Mouse (Mus musculus) midbrain, embryonic 14.5 days (tissue): Measurements from ENCODE around the gene Fcrl6. TPM values are rescaled to one million over a fixed set of nuclear protein-coding genes. Genes with fewer than 3 reads are reported as not detected.

Experiments
- polyA plus RNA-seq: library from polyadenylated mRNA; unstranded; fragments of >200 nt; fragmentation: Nextera tagmentation; extraction: Ambion mirVana; gene quantifications from 2 replicates; pipeline ENCODE4 v1.2.1, GENCODE M21; 2014

Fcrl6 gene
- polyA plus RNA-seq, 1 experiment from 2014 or later, result 0.14 TPM

Other genes starting within 250 kb of the Fcrl6 start
- 5.2 and 6.4 TPM in 2 replicates for gene Pigm, start 226.0 kb downstream of the Fcrl6 start, polyA plus RNA-seq
- gene Slamf9, start 127.2 kb downstream of the Fcrl6 start, polyA plus RNA-seq, result 0.32 TPM in 1 of 2 replicates, not detected in the other
- 49.6 and 52.6 TPM in 2 replicates for gene Igsf9, start 120.8 kb downstream of the Fcrl6 start, polyA plus RNA-seq
- gene Tagln2, start 102.5 kb downstream of the Fcrl6 start, polyA plus RNA-seq, result 25.7 and 43.5 TPM in 2 replicates
- 1.9 and 2.2 TPM in 2 replicates for gene Cfap45, start 81.8 kb downstream of the Fcrl6 start, polyA plus RNA-seq
- gene Vsig8, start 46.6 kb downstream of the Fcrl6 start, polyA plus RNA-seq, result 0.22 TPM in 1 of 2 replicates, not detected in the other
- gene Slamf8, start 12.0 kb downstream of the Fcrl6 start, polyA plus RNA-seq, result 0.42 TPM in 1 of 2 replicates, not detected in the other
- gene Dusp23, start 30.4 kb upstream of the Fcrl6 start, polyA plus RNA-seq, result 6.3 and 8.7 TPM in 2 replicates
- not detected in 2 replicates for gene Crp, start 95.5 kb upstream of the Fcrl6 start, polyA plus RNA-seq